Mouse (Mus musculus) spleen, embryonic (tissue): ENCODE data around the gene Bbs9.

ENCODE experiments used
- CTCF ChIA-PET: fragments of 350-600 bp; sonication (Branson Sonifier 250); formaldehyde crosslinking; loops from one replicate; lab custom pipeline; 2022; lab: Charles Lee

The Bbs9 gene

GRCm38 (mm10) chr9:22627912-22628311 is 152.4 kb downstream of the Bbs9 start:
- CTCF ChIA-PET, result no interaction called here

GRCm38 (mm10) chr9:22632800-22633485 is 157.4 kb downstream of the Bbs9 start:
- CTCF ChIA-PET, result interaction anchor here (0.8 to 1.6 kb wide), 2 partner anchors 18 to 23 kb away, joined by 3 to 5 read pairs; no protein-coding TSS in a partner anchor

- CTCF ChIA-PET, result no interaction called here
Measured at GRCm38 (mm10) chr9:22638502-22638901, 163.0 kb downstream of the Bbs9 start.

GRCm38 (mm10) chr9:22640683-22641431 is 165.3 kb downstream of the Bbs9 start:
- CTCF ChIA-PET, result interaction anchor here (0.9 kb wide), 1 partner anchor 11 kb away, joined by 3 read pairs; no protein-coding TSS in a partner anchor

- CTCF ChIA-PET, result no interaction called here
Measured at GRCm38 (mm10) chr9:22645844-22646390, 170.4 kb downstream of the Bbs9 start.

GRCm38 (mm10) chr9:22646461-22646860 is 170.9 kb downstream of the Bbs9 start:
- CTCF ChIA-PET, result no interaction called here

GRCm38 (mm10) chr9:22648163-22648562 is 172.6 kb downstream of the Bbs9 start:
- CTCF ChIA-PET, result no interaction called here

GRCm38 (mm10) chr9:22649606-22650005 is 174.1 kb downstream of the Bbs9 start:
- CTCF ChIA-PET, result no interaction called here

GRCm38 (mm10) chr9:22650781-22651180 is 175.3 kb downstream of the Bbs9 start:
- CTCF ChIA-PET, result interaction anchor here (0.6 to 1.1 kb wide), 3 partner anchors 18 to 278 kb away, joined by 3 to 5 read pairs (median 5); no protein-coding TSS in a partner anchor

GRCm38 (mm10) chr9:22651619-22652018 is 176.1 kb downstream of the Bbs9 start:
- CTCF ChIA-PET, result interaction anchor here (1.1 kb wide), 1 partner anchor 19 kb away, joined by 5 read pairs; no protein-coding TSS in a partner anchor

GRCm38 (mm10) chr9:22654726-22655393 is 179.3 kb downstream of the Bbs9 start:
- CTCF ChIA-PET, result interaction anchor here (1.1 kb wide), 1 partner anchor 22 kb away, joined by 3 read pairs; no protein-coding TSS in a partner anchor

- CTCF ChIA-PET, result no interaction called here
Measured at GRCm38 (mm10) chr9:22657216-22657615, 181.7 kb downstream of the Bbs9 start.

GRCm38 (mm10) chr9:22665155-22665554 is 189.6 kb downstream of the Bbs9 start:
- CTCF ChIA-PET, result no interaction called here

GRCm38 (mm10) chr9:22672937-22673336 is 197.4 kb downstream of the Bbs9 start:
- CTCF ChIA-PET, result no interaction called here

- CTCF ChIA-PET, result interaction anchor here (1.2 kb wide), 1 partner anchor 52 kb away, joined by 3 read pairs; no protein-coding TSS in a partner anchor
Measured at GRCm38 (mm10) chr9:22677132-22677829, 201.8 kb downstream of the Bbs9 start.

GRCm38 (mm10) chr9:22677997-22678396 is 202.5 kb downstream of the Bbs9 start:
- CTCF ChIA-PET, result interaction anchor here (1.2 kb wide), 1 partner anchor 53 kb away, joined by 3 read pairs; no protein-coding TSS in a partner anchor

GRCm38 (mm10) chr9:22678496-22678895 is 203.0 kb downstream of the Bbs9 start:
- CTCF ChIA-PET, result interaction anchor here (1.2 kb wide), 1 partner anchor 54 kb away, joined by 3 read pairs; no protein-coding TSS in a partner anchor

- CTCF ChIA-PET, result interaction anchor here (0.7 kb wide), 1 partner anchor 60 kb away, joined by 8 read pairs; no protein-coding TSS in a partner anchor
Measured at GRCm38 (mm10) chr9:22679485-22679884, 204.0 kb downstream of the Bbs9 start.

GRCm38 (mm10) chr9:22680031-22680430 is 204.5 kb downstream of the Bbs9 start:
- CTCF ChIA-PET, result interaction anchor here (0.7 kb wide), 1 partner anchor 60 kb away, joined by 8 read pairs; no protein-coding TSS in a partner anchor

GRCm38 (mm10) chr9:22680484-22680883 is 205.0 kb downstream of the Bbs9 start:
- CTCF ChIA-PET, result no interaction called here

- CTCF ChIA-PET, result no interaction called here
Measured at GRCm38 (mm10) chr9:22683786-22684185, 208.3 kb downstream of the Bbs9 start.
